Mouse (Mus musculus): ENCODE results near the gene Ptch1.

Gene Ptch1

GRCm38 (mm10) chr13:63534981-63535380, 38.4 kb downstream of the Ptch1 start:
- no peak for DNase-seq (ENCODE audit: low spot score)

- DNase-seq (ENCODE audit: low spot score) = no peak
These were observed 42.5 kb downstream of the Ptch1 start for GRCm38 (mm10) chr13:63530857-63531256.

GRCm38 (mm10) chr13:63530371-63530764, 43.0 kb downstream of the Ptch1 start:
- no peak for DNase-seq (ENCODE audit: low spot score)

- no peak for DNase-seq (ENCODE audit: low spot score)
These were observed 43.6 kb downstream of the Ptch1 start for GRCm38 (mm10) chr13:63529602-63530370.

- no peak for DNase-seq (ENCODE audit: low spot score)
These were observed 44.5 kb downstream of the Ptch1 start for GRCm38 (mm10) chr13:63528852-63529251.

- peak; percentile 62 for DNase-seq (ENCODE audit: low spot score)
These were observed 45.2 kb downstream of the Ptch1 start for GRCm38 (mm10) chr13:63528164-63528675.

GRCm38 (mm10) chr13:63525571-63526197, 47.7 kb downstream of the Ptch1 start:
- DNase-seq (ENCODE audit: low spot score) = no peak

GRCm38 (mm10) chr13:63524608-63525570, 48.5 kb downstream of the Ptch1 start:
- no peak for DNase-seq (ENCODE audit: low spot score)

GRCm38 (mm10) chr13:63524061-63524460, 49.3 kb downstream of the Ptch1 start:
- DNase-seq (ENCODE audit: low spot score) = no peak

GRCm38 (mm10) chr13:63522832-63523231, 50.6 kb downstream of the Ptch1 start:
- DNase-seq (ENCODE audit: low spot score) = no peak

- no peak for DNase-seq (ENCODE audit: low spot score)
These were observed 53.3 kb downstream of the Ptch1 start for GRCm38 (mm10) chr13:63520110-63520509.

GRCm38 (mm10) chr13:63516535-63516934, 56.9 kb downstream of the Ptch1 start:
- no peak for DNase-seq (ENCODE audit: low spot score)

GRCm38 (mm10) chr13:63515542-63515941, 57.9 kb downstream of the Ptch1 start:
- DNase-seq (ENCODE audit: low spot score) = no peak

- DNase-seq (ENCODE audit: low spot score) = no peak
These were observed 58.5 kb downstream of the Ptch1 start for GRCm38 (mm10) chr13:63514931-63515360.

GRCm38 (mm10) chr13:63513374-63514098, 59.9 kb downstream of the Ptch1 start:
- DNase-seq (ENCODE audit: low spot score) = no peak

- no peak for DNase-seq (ENCODE audit: low spot score)
These were observed 61.0 kb downstream of the Ptch1 start for GRCm38 (mm10) chr13:63512411-63512810.

- no peak for DNase-seq (ENCODE audit: low spot score)
These were observed 65.6 kb downstream of the Ptch1 start for GRCm38 (mm10) chr13:63507821-63508220.

GRCm38 (mm10) chr13:63507001-63507556, 66.3 kb downstream of the Ptch1 start:
- no peak for DNase-seq (ENCODE audit: low spot score)

GRCm38 (mm10) chr13:63506364-63506763, 67.0 kb downstream of the Ptch1 start:
- no peak for DNase-seq (ENCODE audit: low spot score)

GRCm38 (mm10) chr13:63502391-63502790, 71.0 kb downstream of the Ptch1 start:
- DNase-seq (ENCODE audit: low spot score) = no peak

GRCm38 (mm10) chr13:63499489-63499888, 73.9 kb downstream of the Ptch1 start:
- DNase-seq (ENCODE audit: low spot score) = no peak

Measured in retina, embryonic 14.5 days (tissue).